Comparison of ENCODE assay signal across 8 mouse cellular contexts in genomic region chr11:119228846-119229626, GRCm38 (mm10). TPM values are rescaled to one million over a fixed set of nuclear protein-coding genes. Genes with fewer than 3 reads are reported as not detected.
DNase-seq lines count a peak whose midpoint lies in the region; ATAC-seq and TF ChIP-seq lines count a peak whose summit lies in the region.

No protein-coding gene starts in this region.

- H3K4me2 ChIP-seq in forebrain, postnatal 0 days (ENCODE audit: low read depth), result peak overlapping the region; percentile 97
- peak overlapping the region; percentile 88 for H3K4me2 ChIP-seq in lung, embryonic 15.5 days
- H3K4me2 ChIP-seq in neural tube, embryonic 15.5 days, result peak overlapping the region; percentile 99

- H3K9me3 ChIP-seq in forebrain, postnatal 0 days (ENCODE audit: low read length), result no peaks in the 10 kb centered on the region
- no peaks in the 10 kb centered on the region for H3K9me3 ChIP-seq in lung, embryonic 15.5 days
- H3K9me3 ChIP-seq in neural tube, embryonic 15.5 days (replicated peaks), result no peaks in the 10 kb centered on the region

- 1% methylated on average over 34 of the region's 34 CpGs for whole genome bisulfite sequencing in forebrain, postnatal 0 days
- 1% methylated on average over 34 of the region's 34 CpGs for WGBS in lung, embryonic 15.5 days
- WGBS in neural tube, embryonic 15.5 days, result under 1% methylated on average over 34 of the region's 34 CpGs

- peak overlapping the region; percentile 73 for H3K4me3 ChIP-seq in forebrain, postnatal 0 days (ENCODE audit: low read depth, low read length)
- peak overlapping the region; percentile 89 for H3K4me3 ChIP-seq in layer of hippocampus, adult 2 months
- H3K4me3 ChIP-seq in lung, embryonic 15.5 days, result peak overlapping the region; percentile 91
- H3K4me3 ChIP-seq in neural tube, embryonic 15.5 days (replicated peaks), result peak overlapping the region; percentile 81

- peaks cover 32% of the 10 kb centered on the region for H3K4me1 ChIP-seq in forebrain, postnatal 0 days (ENCODE audit: insufficient read depth)
- H3K4me1 ChIP-seq in lung, embryonic 15.5 days, result peaks cover 39% of the 10 kb centered on the region
- H3K4me1 ChIP-seq in neural tube, embryonic 15.5 days, result peaks cover 62% of the 10 kb centered on the region

- H3K9ac ChIP-seq in forebrain, postnatal 0 days, result peak overlapping the region; percentile 77
- H3K9ac ChIP-seq in lung, embryonic 15.5 days, result peak overlapping the region; percentile 89
- H3K9ac ChIP-seq in neural tube, embryonic 15.5 days (replicated peaks), result peak overlapping the region; percentile 88

- H3K27ac ChIP-seq in forebrain, postnatal 0 days (ENCODE audit: low read depth, low read length), result peak overlapping the region; percentile 64
- H3K27ac ChIP-seq in layer of hippocampus, adult 2 months, result peak overlapping the region; percentile 85; the same call in 1 of the 2 replicates
- peak overlapping the region; percentile 35 for H3K27ac ChIP-seq in lung, embryonic 15.5 days
- peak overlapping the region; percentile 86 for H3K27ac ChIP-seq in neural tube, embryonic 15.5 days (replicated peaks)

- TF ChIP-seq CTCF in forebrain, postnatal 0 days (IDR thresholded peaks at IDR 0.05; ENCODE audit: low read depth), result no peak
- no peak for TF ChIP-seq CTCF in layer of hippocampus, adult 2 months (conservative IDR thresholded peaks at IDR 0.05)

- H3K36me3 ChIP-seq in forebrain, postnatal 0 days (ENCODE audit: insufficient read depth), result no peaks in the 10 kb centered on the region
- H3K36me3 ChIP-seq in lung, embryonic 15.5 days, result no peaks in the 10 kb centered on the region
- no peaks in the 10 kb centered on the region for H3K36me3 ChIP-seq in neural tube, embryonic 15.5 days

- H3K27me3 ChIP-seq in forebrain, postnatal 0 days (ENCODE audit: insufficient read depth, low read length), result no peaks in the 10 kb centered on the region
- peaks cover 17% of the 10 kb centered on the region for H3K27me3 ChIP-seq in lung, embryonic 15.5 days
- H3K27me3 ChIP-seq in neural tube, embryonic 15.5 days (replicated peaks), result no peaks in the 10 kb centered on the region

- DNase-seq in adrenal gland, postnatal 14 days, result peak; percentile 77
- DNase-seq in forebrain, postnatal 0 days, result peak; percentile 88
- peak; percentile 80 for DNase-seq in heart, postnatal 4 days
- peak; percentile 60 to 71 for DNase-seq in layer of hippocampus, adult 2 months (ENCODE audit: low spot score in 2 of 2)
- peak; percentile 66 for DNase-seq in thymus, postnatal 14 days

- ATAC-seq in CD4-positive, CD25-positive, alpha-beta regulatory T cell, adult 4 months, result peak; percentile 92
- ATAC-seq in forebrain, postnatal 0 days, result peak; percentile 94
- peak; percentile 76 for ATAC-seq in lung, embryonic 15.5 days (ENCODE audit: borderline replicate concordance, extremely low read depth, low FRiP score, low TSS enrichment)
- peak; percentile 90 for ATAC-seq in neural tube, embryonic 15.5 days (ENCODE audit: low FRiP score)

RNA-seq across cellular contexts. Expression of gene Ccdc40, which starts 0.7 kb away (rescaled TPM):
- 1 to 10 TPM; 2.9 to 3.6 TPM for polyA plus RNA-seq in CD4-positive, CD25-positive, alpha-beta regulatory T cell, adult 4 months (2017; shearing (Covaris generic))
- 0.44 and 0.45 TPM in 2 replicates for total RNA-seq in adrenal gland, postnatal 14 days (2021)
- 10.5 and 14.6 TPM in 2 replicates for total RNA-seq in forebrain, postnatal 0 days (2014; rRNA removed)
- 7.2 and 11.8 TPM in 2 replicates for polyA plus RNA-seq in forebrain, postnatal 0 days (2015; fragmentation: Nextera tagmentation; extraction: Ambion mirVana)
- 1 to 10 TPM in 1 of 2 experiments, under 1 TPM in 1; 0.27 to 1.4 TPM for total RNA-seq in heart, postnatal 4 days (2021)
- 1 to 10 TPM; 2.8 to 4.1 TPM for total RNA-seq in layer of hippocampus, adult 2 months (2021)
- polyA plus RNA-seq in lung, embryonic 15.5 days (2015; fragmentation: Nextera tagmentation; extraction: Ambion mirVana), result 4.9 and 5.7 TPM in 2 replicates
- 12.6 and 13.2 TPM in 2 replicates for polyA plus RNA-seq in neural tube, embryonic 15.5 days (2015; fragmentation: Nextera tagmentation; extraction: Ambion mirVana)

RNA-seq across cellular contexts. Expression of gene Tbc1d16, which starts 0.7 kb away (rescaled TPM):
- 1 to 10 TPM in 1 of 2 experiments, under 1 TPM in 1; 0.72 to 1.0 TPM for polyA plus RNA-seq in CD4-positive, CD25-positive, alpha-beta regulatory T cell, adult 4 months (2017; shearing (Covaris generic))
- total RNA-seq in adrenal gland, postnatal 14 days (2021), result 18.1 and 18.7 TPM in 2 replicates
- 133 and 153 TPM in 2 replicates for total RNA-seq in forebrain, postnatal 0 days (2014; rRNA removed)
- 41.2 and 60.4 TPM in 2 replicates for polyA plus RNA-seq in forebrain, postnatal 0 days (2015; fragmentation: Nextera tagmentation; extraction: Ambion mirVana)
- total RNA-seq in heart, postnatal 4 days (2021), result 10 to 100 TPM; 60.5 to 63.4 TPM
- total RNA-seq in layer of hippocampus, adult 2 months (2021), result 10 to 100 TPM; 44.0 to 44.1 TPM
- 19.9 and 20.9 TPM in 2 replicates for polyA plus RNA-seq in lung, embryonic 15.5 days (2015; fragmentation: Nextera tagmentation; extraction: Ambion mirVana)
- 43.9 and 47.4 TPM in 2 replicates for polyA plus RNA-seq in neural tube, embryonic 15.5 days (2015; fragmentation: Nextera tagmentation; extraction: Ambion mirVana)

RNA-seq across cellular contexts. Expression of gene Gaa, which starts 38.7 kb away (rescaled TPM):
- polyA plus RNA-seq in CD4-positive, CD25-positive, alpha-beta regulatory T cell, adult 4 months (2017; shearing (Covaris generic)), result 10 to 100 TPM; 11.5 to 27.8 TPM
- total RNA-seq in adrenal gland, postnatal 14 days (2021), result 78.3 and 81.3 TPM in 2 replicates
- total RNA-seq in forebrain, postnatal 0 days (2014; rRNA removed), result 97.3 and 135 TPM in 2 replicates
- polyA plus RNA-seq in forebrain, postnatal 0 days (2015; fragmentation: Nextera tagmentation; extraction: Ambion mirVana), result 79.8 and 109 TPM in 2 replicates
- total RNA-seq in heart, postnatal 4 days (2021), result 10 to 100 TPM; 52.1 to 53.2 TPM
- total RNA-seq in layer of hippocampus, adult 2 months (2021), result 100 to 1,000 TPM; 323 to 324 TPM
- polyA plus RNA-seq in lung, embryonic 15.5 days (2015; fragmentation: Nextera tagmentation; extraction: Ambion mirVana), result 61.5 and 66.1 TPM in 2 replicates
- polyA plus RNA-seq in neural tube, embryonic 15.5 days (2015; fragmentation: Nextera tagmentation; extraction: Ambion mirVana), result 102 and 105 TPM in 2 replicates

Comparison
In these comparisons a context has a peak if more than half of its experiments do, and no peak if none do; other contexts are left out.
1. Peak in every context shown above with its lines: DNase-seq, ATAC-seq, H3K4me3 ChIP-seq and H3K27ac ChIP-seq.
2. H3K27ac ChIP-seq: peak in every context shown above with its lines; median percentile 86 in neural tube, embryonic 15.5 days; 85 in layer of hippocampus, adult 2 months; 64 in forebrain, postnatal 0 days; 35 in lung, embryonic 15.5 days.